Mouse (Mus musculus) layer of hippocampus, adult 8-10 months (tissue): ENCODE data around the gene Tmcc2. TPM values are rescaled to one million over a fixed set of nuclear protein-coding genes. Genes with fewer than 3 reads are reported as not detected.

ENCODE experiments used
- DNase-seq, 2 experiments: peaks; one replicate each; pipeline ENCODE4 v3.0.0; 2022; ENCODE audit warnings: low spot score in 2 of 2
- total RNA-seq, 4 experiments: library from RNA; stranded (reverse); gene quantifications; 2 replicates each; pipeline ENCODE4 v1.2.4; 2022

Tmcc2 gene
- total RNA-seq, 4 experiments from 2014 or later = 201 to 235 (median 218) TPM

DNA sequence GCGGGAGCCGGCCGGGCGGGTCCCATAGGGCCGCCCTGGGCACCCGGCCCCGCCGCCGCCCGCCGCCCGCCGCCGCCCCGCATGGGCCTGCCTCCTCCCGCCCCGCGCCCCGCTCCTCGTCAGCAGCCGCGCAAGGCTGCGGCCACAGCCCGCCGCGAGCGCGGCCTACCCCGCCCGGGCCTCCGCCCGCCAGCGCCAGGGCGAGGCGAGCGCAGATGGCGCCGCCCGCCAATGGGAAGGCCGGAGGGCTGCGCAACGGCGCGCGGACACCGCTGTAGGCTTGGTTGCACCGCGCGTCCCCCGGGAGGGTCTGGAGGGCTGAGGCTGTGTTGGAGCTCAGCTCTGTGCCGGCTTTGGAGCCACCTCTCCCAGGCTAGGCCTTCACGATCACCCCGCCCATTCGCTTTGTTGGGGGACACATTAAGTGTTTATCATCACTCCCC lies 520 bp upstream of the Tmcc2 start:
- DNase-seq = peak in 1 of 2 experiments; percentile 75

DNA sequence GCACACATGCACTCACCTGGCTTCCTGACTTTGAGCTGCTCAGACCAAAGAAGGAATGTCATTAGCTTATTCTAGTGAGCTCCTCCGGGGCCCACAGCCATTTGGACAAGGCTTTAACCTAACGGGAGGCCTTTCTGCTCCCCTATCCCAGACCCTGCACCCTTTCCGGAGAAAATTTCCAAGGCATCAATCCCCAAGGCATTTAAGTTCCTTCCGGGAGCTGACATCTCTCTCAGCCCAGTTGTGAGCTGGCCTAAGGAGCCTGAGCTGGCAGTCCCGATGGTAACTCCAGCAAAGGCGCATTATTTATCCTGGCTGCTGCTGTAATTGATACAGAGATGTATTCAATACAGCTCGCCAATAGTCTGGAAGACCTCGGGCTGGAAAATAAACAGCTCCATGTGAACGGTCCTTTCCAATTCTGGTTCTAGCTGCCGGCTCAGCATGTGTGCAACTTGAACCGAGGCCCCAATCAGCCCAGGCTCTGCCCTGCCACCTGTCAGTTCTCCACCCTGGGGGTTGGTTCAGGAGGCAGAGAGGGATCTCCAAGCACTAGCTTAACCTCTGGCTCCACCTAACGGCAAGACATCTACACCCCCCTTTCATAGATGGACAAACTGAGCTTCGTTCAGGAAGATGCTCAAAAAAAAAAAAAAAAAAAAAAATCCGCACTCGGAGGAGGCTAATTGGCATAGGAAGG lies 1.0 kb downstream of the Tmcc2 start:
- peak; percentile 78 to 80 for DNase-seq

DNA sequence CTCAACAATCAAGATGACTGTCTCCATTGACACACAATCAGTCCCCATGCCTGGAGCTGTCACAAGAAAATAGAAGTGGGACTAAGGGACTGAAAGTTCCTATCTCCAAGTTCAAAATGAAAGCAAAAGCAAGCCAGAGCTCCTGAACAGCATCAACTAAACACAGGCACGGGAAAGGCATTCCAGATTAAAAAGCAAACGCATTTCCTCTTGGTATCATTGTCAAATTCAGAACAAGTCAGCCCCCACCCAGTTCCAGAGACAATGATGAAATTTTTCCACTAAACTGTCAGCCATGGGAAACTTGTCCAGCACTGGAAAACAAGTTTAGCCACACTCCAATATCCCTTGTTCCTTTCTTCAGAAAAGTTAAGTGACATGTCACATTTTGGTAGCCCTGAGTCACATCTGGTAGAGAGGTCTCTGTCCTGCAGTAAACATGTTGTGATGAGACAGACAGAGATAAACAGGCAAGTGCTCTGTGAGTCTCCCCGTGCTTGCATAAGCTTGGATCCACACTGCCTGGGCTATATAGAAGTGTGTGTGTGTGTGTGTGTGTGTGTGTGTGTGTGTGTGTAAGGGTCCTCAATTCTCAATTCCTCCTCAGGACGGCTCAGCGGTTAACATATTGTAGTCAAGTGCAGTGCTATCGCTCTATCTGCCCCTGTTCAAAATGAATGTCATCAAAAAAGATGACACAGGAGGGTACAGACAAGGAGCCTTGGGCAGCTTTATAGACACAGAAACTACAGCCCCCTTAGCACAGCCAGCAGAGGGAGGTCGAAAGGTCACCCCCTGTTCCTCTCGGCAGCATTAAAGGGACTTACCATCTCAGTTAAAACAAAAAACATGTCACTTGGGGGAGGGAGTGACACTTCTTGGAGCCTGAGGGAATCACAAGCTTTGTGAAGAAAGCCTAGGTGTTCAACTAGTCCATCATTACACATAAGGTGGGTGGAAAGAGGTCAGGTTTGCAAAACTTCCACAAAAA lies 2.0 kb downstream of the Tmcc2 start:
- DNase-seq = no peak

GRCm38 (mm10) chr1:132387943-132388342 lies 3.1 kb downstream of the Tmcc2 start:
- DNase-seq = peak in 1 of 2 experiments; percentile 58

GRCm38 (mm10) chr1:132386266-132386665 lies 4.8 kb downstream of the Tmcc2 start:
- no peak for DNase-seq

GRCm38 (mm10) chr1:132385711-132386110 lies 5.4 kb downstream of the Tmcc2 start:
- no peak for DNase-seq

GRCm38 (mm10) chr1:132385266-132385665 lies 5.8 kb downstream of the Tmcc2 start:
- no peak for DNase-seq

DNA sequence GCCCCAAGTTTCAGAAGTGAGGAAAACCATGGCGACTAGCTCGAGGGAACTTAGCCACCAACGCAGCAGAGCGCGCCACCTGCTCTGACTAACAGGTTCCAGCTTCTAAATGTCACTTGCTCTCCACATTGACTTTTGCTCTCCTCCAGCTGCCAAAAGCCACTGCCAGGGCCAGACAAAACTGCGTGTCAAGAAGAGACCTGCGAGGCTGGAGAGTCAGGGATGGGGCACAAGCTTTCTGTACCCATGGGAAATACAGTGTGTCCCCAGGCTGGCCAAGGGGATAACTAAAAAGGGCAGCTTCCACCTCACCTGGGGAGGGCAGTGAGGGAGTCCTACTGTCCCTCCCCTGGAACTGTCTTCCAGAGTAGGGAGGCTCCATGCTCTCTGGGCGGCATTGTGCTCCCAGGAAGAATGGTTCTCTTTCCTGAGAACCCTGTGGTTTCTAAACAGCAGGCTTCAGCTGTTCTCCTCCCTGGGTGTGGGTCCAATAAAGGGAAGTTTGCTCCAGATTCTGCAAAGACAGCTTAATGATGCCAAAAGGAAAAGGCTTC lies 7.0 kb downstream of the Tmcc2 start:
- no peak for DNase-seq

GRCm38 (mm10) chr1:132381929-132382328 lies 9.2 kb downstream of the Tmcc2 start:
- no peak for DNase-seq

- DNase-seq = no peak
These were observed 10.5 kb downstream of the Tmcc2 start for GRCm38 (mm10) chr1:132380550-132381100.

DNA sequence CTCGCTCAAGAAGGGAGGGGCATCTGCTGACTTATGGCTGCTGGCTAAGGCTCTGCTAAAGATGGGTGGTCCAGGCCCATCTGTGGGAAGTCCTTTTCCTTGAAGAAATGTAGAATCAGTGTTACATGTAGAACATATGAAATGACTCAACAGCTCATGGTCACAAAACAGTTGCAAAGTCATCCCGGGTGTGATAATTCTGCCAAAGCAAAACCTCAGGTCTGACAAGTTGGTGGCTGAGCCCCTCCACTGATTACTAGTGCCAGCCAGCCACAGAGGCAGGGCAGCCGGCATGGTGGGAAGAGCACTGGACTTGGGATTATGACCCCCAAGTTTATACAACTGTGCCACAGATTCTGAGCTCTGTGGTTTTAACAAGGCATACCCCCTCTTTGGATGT lies 13.3 kb downstream of the Tmcc2 start:
- DNase-seq = no peak

- no peak for DNase-seq
These were observed 14.1 kb downstream of the Tmcc2 start for GRCm38 (mm10) chr1:132377055-132377365.

- no peak for DNase-seq
These were observed 14.6 kb downstream of the Tmcc2 start for GRCm38 (mm10) chr1:132376211-132377054.

DNA sequence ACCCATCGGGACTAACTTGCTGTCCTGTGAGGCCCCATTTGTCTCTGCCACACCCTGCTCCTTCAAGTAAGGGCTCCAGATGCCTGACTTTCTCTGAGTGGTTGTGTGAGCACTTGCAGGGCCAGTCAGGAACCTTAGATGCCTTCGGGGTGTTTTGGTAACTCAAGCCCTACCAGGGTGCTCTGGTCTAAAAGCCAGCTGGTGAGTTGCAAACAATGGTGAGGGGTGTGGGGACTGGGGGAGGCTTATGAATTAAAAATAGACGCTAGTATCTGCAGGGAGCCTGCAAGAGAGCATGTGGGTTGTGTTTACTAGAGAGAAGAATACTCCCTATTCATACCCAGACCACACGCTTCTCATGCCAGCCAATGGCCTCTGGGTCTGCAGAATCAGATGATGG lies 15.8 kb downstream of the Tmcc2 start:
- peak in 1 of 2 experiments; percentile 78 for DNase-seq

DNA sequence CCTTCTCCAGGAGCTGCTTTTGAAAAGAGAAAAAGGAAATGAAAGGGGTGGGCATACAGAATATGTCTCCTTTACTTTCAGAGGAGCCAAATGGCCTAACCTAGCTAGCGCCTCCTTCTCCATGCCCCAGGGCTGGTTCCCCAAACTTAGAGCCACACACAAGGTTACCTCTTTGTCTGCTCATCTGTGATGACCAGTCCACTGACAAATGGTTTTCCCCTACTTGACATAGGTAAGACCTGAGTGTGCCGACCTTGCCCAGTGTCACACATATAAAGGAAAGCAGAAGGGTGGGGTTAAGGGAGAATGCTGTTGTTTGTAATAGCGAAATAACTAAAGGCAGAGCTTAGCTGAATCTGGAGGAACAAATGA lies 16.2 kb downstream of the Tmcc2 start:
- DNase-seq = no peak

- DNase-seq = no peak
These were observed 16.8 kb downstream of the Tmcc2 start for GRCm38 (mm10) chr1:132374140-132374872.

DNA sequence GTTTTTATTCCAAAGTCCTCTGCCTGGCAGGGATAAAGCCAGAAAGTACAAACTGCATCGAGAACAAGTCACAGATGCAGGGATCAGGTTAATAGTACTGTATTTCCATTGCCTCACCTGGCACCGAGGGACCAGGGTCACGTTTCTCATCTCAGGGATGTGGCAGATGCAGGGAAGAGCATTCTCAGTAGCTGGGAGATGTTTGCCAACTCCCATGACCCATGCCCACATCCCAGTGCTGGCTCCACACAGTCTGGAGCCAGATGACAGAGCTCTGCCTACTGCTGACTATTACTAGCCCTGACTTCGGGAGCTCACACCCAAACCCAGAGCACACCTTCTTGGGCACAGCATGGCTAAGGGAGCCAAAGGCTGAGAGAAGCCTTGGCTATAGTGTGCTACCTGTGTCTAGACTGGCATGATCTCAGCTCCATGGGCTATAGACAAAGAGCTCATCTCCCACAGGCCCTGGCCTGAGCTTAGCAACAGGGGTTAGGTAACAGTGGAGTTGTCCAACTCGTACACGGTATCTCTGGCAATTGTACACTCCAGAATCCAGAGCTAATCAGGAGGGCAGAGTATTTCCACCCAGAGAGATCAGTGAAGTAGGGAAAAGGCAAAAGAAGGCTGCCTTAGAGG lies 18.1 kb downstream of the Tmcc2 start:
- no peak for DNase-seq

DNA sequence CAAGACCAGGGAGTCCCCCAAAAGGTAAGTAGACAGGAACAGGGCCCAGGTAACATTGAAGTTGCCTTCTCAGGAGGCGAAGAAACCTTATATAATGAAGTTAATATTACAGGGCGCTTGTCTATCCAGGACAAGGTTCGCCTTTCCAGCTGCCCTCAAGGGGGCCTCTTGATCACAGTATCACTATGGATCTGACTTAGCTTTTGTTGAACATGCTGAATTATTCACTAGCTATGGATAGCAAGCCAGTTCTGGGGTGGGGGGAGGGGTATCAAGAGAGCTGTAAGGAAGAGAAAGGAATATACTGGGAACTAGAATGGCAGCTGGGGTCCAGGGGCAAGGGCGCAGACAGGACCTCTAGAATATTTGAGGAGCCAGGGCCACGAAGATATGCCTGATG lies 18.7 kb downstream of the Tmcc2 start:
- DNase-seq = no peak

GRCm38 (mm10) chr1:132371298-132372081 lies 19.6 kb downstream of the Tmcc2 start:
- DNase-seq = no peak
